Mouse (Mus musculus): ENCODE measurements around the gene Spcs2. TPM values are rescaled to one million over a fixed set of nuclear protein-coding genes. Genes with fewer than 3 reads are reported as not detected.
A peak's percentile ranks its signal among the peaks of the same experiment; 100 is the strongest.

The Spcs2 gene
- 396 and 411 TPM in 2 replicates for polyA plus RNA-seq (2016; fragmentation: Nextera tagmentation; extraction: Ambion mirVana)

DNA sequence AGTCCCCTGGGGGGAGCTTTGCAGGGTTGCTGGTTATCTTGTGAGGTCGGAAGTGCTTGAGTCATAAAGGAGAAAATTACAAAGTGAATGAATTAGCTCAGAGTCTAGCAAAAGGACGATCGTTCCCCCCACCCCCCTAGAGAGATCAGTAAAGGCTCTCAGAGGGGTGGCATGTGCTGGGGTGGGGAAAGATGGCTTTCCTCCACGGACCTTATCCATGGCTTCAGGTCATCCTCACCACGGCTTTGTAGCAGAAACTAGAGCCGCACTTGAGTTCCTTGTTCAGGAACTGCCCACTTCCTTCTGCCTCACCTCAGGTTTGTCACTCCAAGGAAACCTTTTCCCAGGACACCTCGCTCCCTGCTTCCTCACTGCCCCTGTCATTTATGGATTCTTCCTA lies at the start of gene Spcs2:
Gene Spcs2 (minus strand): TSS at position 101 of the 400 bp plus-strand sequence.
- Histone ChIP-seq H3K4me1 (peaks cover 39% of the 10 kb centered on the region), H3K36me3 (no peaks in the 10 kb centered on the region), H3K9me3 (replicated peaks) (no peaks in the 10 kb centered on the region), H3K4me3 (no peak within 1 kb of the TSS), H3K27me3 (ENCODE audit: low read depth, poor library complexity, severe bottlenecking) (no peaks in the 10 kb centered on the region), H3K27ac (replicated peaks) (peak within 1 kb of the TSS; percentile 74)
- no peak for DNase-seq (ENCODE audit: low spot score)
- WGBS, result 69% methylated on average over 7 of the region's 7 CpGs

DNA sequence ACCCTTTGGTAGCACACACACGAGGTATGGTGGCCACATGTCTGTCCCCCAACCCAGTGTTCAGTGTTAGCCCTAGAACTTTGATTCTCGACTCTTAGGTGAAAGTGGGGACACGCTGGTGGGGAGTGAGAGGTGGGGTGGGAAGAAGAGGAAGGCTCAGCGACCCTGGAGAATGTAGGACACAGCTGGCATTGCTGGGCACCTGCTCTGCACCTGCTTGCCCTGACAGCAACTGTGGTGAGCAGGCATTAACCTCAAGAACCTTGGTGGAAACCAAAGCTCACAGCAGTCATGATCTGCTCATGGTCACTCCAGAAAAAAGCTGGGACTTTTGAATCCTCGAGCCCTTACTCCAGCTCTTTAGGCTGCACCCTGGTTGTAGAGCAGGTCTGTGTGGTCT lies 47.8 kb upstream of the Spcs2 start:
- no peaks in the 10 kb centered on the region for H3K4me1 ChIP-seq
- no peak overlapping the region for H3K27ac ChIP-seq (replicated peaks)
- H3K36me3 ChIP-seq, result no peaks in the 10 kb centered on the region
- H3K9me3 ChIP-seq (replicated peaks), result no peaks in the 10 kb centered on the region
- no peak overlapping the region for H3K4me3 ChIP-seq
- WGBS, result 82% methylated on average over 5 of the region's 5 CpGs
- DNase-seq (ENCODE audit: low spot score), result no peak
- peaks cover 7% of the 10 kb centered on the region for H3K27me3 ChIP-seq (ENCODE audit: low read depth, poor library complexity, severe bottlenecking)

GRCm38 (mm10) chr7:99907463-99907862 lies 44.2 kb upstream of the Spcs2 start:
- 82% methylated on average over 3 of the region's 3 CpGs for WGBS

DNA sequence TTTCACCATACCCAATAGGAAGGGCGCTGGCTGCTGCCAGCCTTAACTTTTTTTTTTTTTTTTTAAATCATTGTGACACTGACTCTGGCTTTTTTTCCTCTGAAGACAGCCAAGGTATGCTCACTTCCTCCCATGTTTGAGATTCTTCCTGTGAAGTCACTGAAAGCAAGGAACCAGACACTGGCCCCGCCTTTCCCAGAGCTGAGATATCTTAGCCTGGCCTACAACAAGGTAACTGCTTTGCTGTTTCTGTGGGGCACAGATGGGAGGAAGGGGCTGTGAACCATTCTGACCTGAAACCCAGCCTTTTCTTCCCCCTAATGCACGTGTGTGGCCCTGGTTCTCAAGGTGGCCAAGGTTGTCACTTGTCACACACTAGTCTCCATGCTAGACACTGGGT lies 43.1 kb upstream of the Spcs2 start:
- H3K36me3 ChIP-seq, result no peaks in the 10 kb centered on the region
- H3K4me3 ChIP-seq, result no peak overlapping the region
- no peaks in the 10 kb centered on the region for H3K9me3 ChIP-seq (replicated peaks)
- 89% methylated on average over 3 of the region's 3 CpGs for WGBS
- no peak overlapping the region for H3K27ac ChIP-seq (replicated peaks)
- no peaks in the 10 kb centered on the region for H3K27me3 ChIP-seq (ENCODE audit: low read depth, poor library complexity, severe bottlenecking)
- DNase-seq (ENCODE audit: low spot score), result no peak
- H3K4me1 ChIP-seq, result no peaks in the 10 kb centered on the region

More at GRCm38 (mm10) chr7:99907463-99907862, 44.2 kb upstream of the Spcs2 start:
- no peak overlapping the region for H3K27ac ChIP-seq (replicated peaks)
- no peaks in the 10 kb centered on the region for H3K36me3 ChIP-seq
- H3K27me3 ChIP-seq (ENCODE audit: low read depth, poor library complexity, severe bottlenecking), result no peaks in the 10 kb centered on the region
- no peak overlapping the region for H3K4me3 ChIP-seq
- DNase-seq (ENCODE audit: low spot score), result no peak
- H3K4me1 ChIP-seq, result no peaks in the 10 kb centered on the region
- no peaks in the 10 kb centered on the region for H3K9me3 ChIP-seq (replicated peaks)

DNA sequence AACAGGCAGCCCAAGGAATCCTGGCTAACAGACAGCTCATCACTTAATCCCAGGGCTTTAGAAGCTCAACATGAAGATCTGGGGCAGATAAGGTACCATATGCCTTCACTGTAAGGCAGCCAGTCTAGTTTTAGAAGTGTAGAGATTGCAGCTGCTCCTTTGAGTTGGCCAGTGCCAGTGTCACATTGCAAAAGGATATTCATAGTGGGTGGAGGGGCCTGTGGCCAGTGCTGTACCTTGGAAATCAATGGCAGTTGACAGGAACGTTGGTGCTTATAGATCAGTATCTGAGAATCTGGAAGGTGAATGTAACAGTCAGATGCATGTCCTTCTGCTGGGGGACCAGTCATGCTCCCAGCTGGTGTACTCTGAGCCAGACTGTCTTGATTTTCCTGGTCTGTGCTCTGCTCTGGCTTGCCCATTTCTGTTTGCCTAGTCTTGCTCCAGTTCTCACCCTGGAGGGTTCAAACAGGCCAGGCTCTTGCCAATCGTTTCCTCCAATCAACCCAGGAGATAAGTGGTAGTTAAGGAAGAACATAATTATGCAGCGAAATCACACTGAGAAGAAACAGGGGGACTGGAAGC lies 41.3 kb upstream of the Spcs2 start:
- H3K27ac ChIP-seq (replicated peaks), result no peak overlapping the region
- 73% methylated on average over 3 of the region's 3 CpGs for WGBS

DNA sequence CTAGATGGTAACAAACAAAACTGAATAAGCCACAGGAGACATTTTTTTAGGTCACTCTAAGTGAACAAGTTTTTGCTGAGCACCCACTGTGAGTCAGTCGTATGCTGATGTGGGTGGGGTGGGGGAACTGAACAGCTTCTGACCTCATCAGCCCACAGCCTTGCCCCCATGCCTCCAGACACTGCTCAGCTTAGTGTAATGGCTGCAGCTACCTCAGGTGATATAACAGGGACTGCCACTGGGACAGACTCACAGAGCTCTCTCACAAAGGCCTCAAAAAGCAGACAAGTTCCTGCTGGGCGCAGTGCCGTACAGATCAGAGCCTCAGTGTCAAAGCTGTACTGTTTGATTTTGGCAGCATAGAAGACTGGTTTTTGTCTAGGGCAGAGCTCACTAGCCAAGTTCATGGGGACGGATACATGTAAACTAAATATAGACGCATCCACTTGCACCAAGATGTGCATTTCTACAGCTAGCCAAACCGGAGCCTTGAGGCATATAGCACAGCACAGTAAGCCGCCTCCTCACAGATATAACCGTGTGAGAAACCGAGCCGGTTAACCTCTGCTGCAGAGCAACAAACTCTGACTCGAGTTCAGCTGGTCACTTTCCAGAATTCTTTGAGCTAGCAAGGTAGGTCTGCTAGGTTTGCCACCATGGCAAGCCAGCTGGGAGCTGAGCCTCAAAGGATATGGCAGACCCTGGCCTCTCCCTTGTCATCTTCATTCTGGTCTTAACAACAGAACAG lies 39.8 kb upstream of the Spcs2 start:
- no peaks in the 10 kb centered on the region for H3K4me1 ChIP-seq
- no peaks in the 10 kb centered on the region for H3K36me3 ChIP-seq
- no peaks in the 10 kb centered on the region for H3K27me3 ChIP-seq (ENCODE audit: low read depth, poor library complexity, severe bottlenecking)
- 84% methylated on average over 11 of the region's 11 CpGs for WGBS
- no peaks in the 10 kb centered on the region for H3K9me3 ChIP-seq (replicated peaks)
- no peak overlapping the region for H3K27ac ChIP-seq (replicated peaks)
- no peak for DNase-seq (ENCODE audit: low spot score)
- no peak overlapping the region for H3K4me3 ChIP-seq

More for the DNA sequence above, 41.3 kb upstream of the Spcs2 start:
- H3K4me1 ChIP-seq, result no peaks in the 10 kb centered on the region
- no peak for DNase-seq (ENCODE audit: low spot score)
- H3K4me3 ChIP-seq, result no peak overlapping the region
- no peaks in the 10 kb centered on the region for H3K9me3 ChIP-seq (replicated peaks)
- no peaks in the 10 kb centered on the region for H3K36me3 ChIP-seq
- H3K27me3 ChIP-seq (ENCODE audit: low read depth, poor library complexity, severe bottlenecking), result no peaks in the 10 kb centered on the region

DNA sequence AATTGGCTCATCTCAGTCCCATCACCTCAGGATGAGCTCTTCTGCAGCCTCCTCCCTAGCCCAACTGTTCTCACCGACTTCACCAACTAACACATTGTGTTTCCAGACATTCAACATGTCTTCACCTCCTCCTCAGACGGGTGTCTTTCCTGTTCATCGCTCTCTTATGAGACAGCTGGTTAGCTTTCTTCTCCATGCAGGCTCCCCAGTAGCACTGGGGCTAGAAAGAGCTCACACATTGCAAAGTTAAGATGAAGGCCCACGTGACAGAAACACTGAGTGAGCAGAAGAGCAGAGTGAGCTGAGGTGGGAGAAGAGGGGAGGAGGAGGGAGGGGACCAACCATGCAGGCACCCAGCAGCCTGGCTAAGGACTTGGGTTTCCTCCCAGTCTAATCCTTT lies 38.9 kb upstream of the Spcs2 start:
- Histone ChIP-seq H3K9me3 (replicated peaks) (no peaks in the 10 kb centered on the region), H3K4me1 (no peaks in the 10 kb centered on the region), H3K27me3 (ENCODE audit: low read depth, poor library complexity, severe bottlenecking) (no peaks in the 10 kb centered on the region), H3K27ac (replicated peaks) (no peak overlapping the region), H3K4me3 (no peak overlapping the region), H3K36me3 (no peaks in the 10 kb centered on the region)
- DNase-seq (ENCODE audit: low spot score), result no peak
- WGBS, result 80% methylated on average over 4 of the region's 4 CpGs

GRCm38 (mm10) chr7:99896905-99897304 lies 33.6 kb upstream of the Spcs2 start:
- 83% methylated on average over 4 of the region's 4 CpGs for WGBS
- DNase-seq (ENCODE audit: low spot score), result no peak
- no peak overlapping the region for H3K4me3 ChIP-seq
- no peak overlapping the region for H3K27ac ChIP-seq (replicated peaks)
- no peaks in the 10 kb centered on the region for H3K27me3 ChIP-seq (ENCODE audit: low read depth, poor library complexity, severe bottlenecking)
- peaks cover 8% of the 10 kb centered on the region for H3K4me1 ChIP-seq
- no peaks in the 10 kb centered on the region for H3K36me3 ChIP-seq
- no peaks in the 10 kb centered on the region for H3K9me3 ChIP-seq (replicated peaks)

GRCm38 (mm10) chr7:99894478-99894877 lies 31.2 kb upstream of the Spcs2 start:
- H3K27ac ChIP-seq (replicated peaks), result no peak overlapping the region
- DNase-seq (ENCODE audit: low spot score), result no peak
- H3K9me3 ChIP-seq (replicated peaks), result no peaks in the 10 kb centered on the region
- H3K36me3 ChIP-seq, result no peaks in the 10 kb centered on the region
- H3K4me1 ChIP-seq, result peaks cover 13% of the 10 kb centered on the region
- H3K27me3 ChIP-seq (ENCODE audit: low read depth, poor library complexity, severe bottlenecking), result no peaks in the 10 kb centered on the region
- no peak overlapping the region for H3K4me3 ChIP-seq
- WGBS, result 86% methylated on average over 6 of the region's 6 CpGs

- DNase-seq (ENCODE audit: low spot score), result no peak
- H3K27me3 ChIP-seq (ENCODE audit: low read depth, poor library complexity, severe bottlenecking), result no peaks in the 10 kb centered on the region
- H3K27ac ChIP-seq (replicated peaks), result no peak overlapping the region
- no peaks in the 10 kb centered on the region for H3K36me3 ChIP-seq
- no peaks in the 10 kb centered on the region for H3K9me3 ChIP-seq (replicated peaks)
- H3K4me3 ChIP-seq, result no peak overlapping the region
- 86% methylated on average over 3 of the region's 3 CpGs for WGBS
- H3K4me1 ChIP-seq, result peaks cover 17% of the 10 kb centered on the region
Measured at GRCm38 (mm10) chr7:99893967-99894366, 30.7 kb upstream of the Spcs2 start.

GRCm38 (mm10) chr7:99892351-99892750 lies 29.1 kb upstream of the Spcs2 start:
- 89% methylated on average over 2 of the region's 2 CpGs for WGBS
- H3K4me3 ChIP-seq, result no peak overlapping the region
- H3K27ac ChIP-seq (replicated peaks), result no peak overlapping the region
- H3K27me3 ChIP-seq (ENCODE audit: low read depth, poor library complexity, severe bottlenecking), result no peaks in the 10 kb centered on the region
- H3K9me3 ChIP-seq (replicated peaks), result no peaks in the 10 kb centered on the region
- peaks cover 17% of the 10 kb centered on the region for H3K4me1 ChIP-seq
- DNase-seq (ENCODE audit: low spot score), result no peak
- H3K36me3 ChIP-seq, result no peaks in the 10 kb centered on the region

DNA sequence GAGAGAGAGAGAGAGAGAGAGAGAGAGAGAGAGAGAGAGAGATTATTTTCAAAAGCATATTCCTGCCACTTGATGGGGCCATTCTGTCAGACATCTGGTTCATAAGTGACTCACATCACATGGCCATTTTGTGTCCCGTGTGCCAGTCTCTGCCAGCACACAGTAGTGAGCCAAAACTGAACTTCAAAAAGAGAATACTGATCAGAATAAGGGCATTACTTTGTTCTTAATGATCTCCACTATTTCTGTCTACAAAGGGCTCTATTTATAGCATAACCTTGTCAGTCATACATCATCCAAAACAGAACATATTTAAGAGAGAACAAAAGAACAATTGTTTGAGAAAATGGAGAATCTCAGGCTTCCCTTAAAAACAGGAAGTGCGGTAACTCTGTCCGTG lies 28.2 kb upstream of the Spcs2 start:
- H3K27ac ChIP-seq (replicated peaks), result no peak overlapping the region
- H3K9me3 ChIP-seq (replicated peaks), result no peaks in the 10 kb centered on the region
- H3K36me3 ChIP-seq, result no peaks in the 10 kb centered on the region
- no peak for DNase-seq (ENCODE audit: low spot score)
- no peak overlapping the region for H3K4me3 ChIP-seq
- no peaks in the 10 kb centered on the region for H3K27me3 ChIP-seq (ENCODE audit: low read depth, poor library complexity, severe bottlenecking)
- WGBS, result 84% methylated on average over 3 of the region's 3 CpGs
- H3K4me1 ChIP-seq, result peaks cover 17% of the 10 kb centered on the region

GRCm38 (mm10) chr7:99890168-99890755 lies 27.0 kb upstream of the Spcs2 start:
- Histone ChIP-seq H3K27me3 (ENCODE audit: low read depth, poor library complexity, severe bottlenecking) (no peaks in the 10 kb centered on the region), H3K27ac (replicated peaks) (no peak overlapping the region), H3K36me3 (no peaks in the 10 kb centered on the region), H3K4me3 (no peak overlapping the region), H3K4me1 (peaks cover 20% of the 10 kb centered on the region), H3K9me3 (replicated peaks) (no peaks in the 10 kb centered on the region)
- DNase-seq (ENCODE audit: low spot score), result no peak
- WGBS, result 78% methylated on average over 3 of the region's 3 CpGs
